Mouse (Mus musculus): ENCODE measurements at regions not wholly inside any gene's neighbourhood (a gene's known extent, or its start where the extent isn't known, plus 50 kb on each side); places are given as distances from the start of the nearest gene placed in this dataset.

GRCm38 (mm10) chr4:72425316-72425715, 224.6 kb upstream of the Tle1 start:
- Histone ChIP-seq H3K4me3 (ENCODE audit: low read depth, low read length) (no peak overlapping the region), H3K9ac (ENCODE audit: low read length) (no peak overlapping the region), H3K27ac (ENCODE audit: low read depth) (no peak overlapping the region), H3K36me3 (ENCODE audit: control insufficient read depth, insufficient read depth, low read length) (no peaks in the 10 kb centered on the region), H3K27me3 (replicated peaks; ENCODE audit: control insufficient read depth, insufficient read depth, low read length) (no peaks in the 10 kb centered on the region), H3K9me3 (ENCODE audit: control insufficient read depth, low read length) (no peaks in the 10 kb centered on the region), H3K4me2 (ENCODE audit: low read length) (no peak overlapping the region), H3K4me1 (replicated peaks; ENCODE audit: control insufficient read depth, insufficient read depth, low read length) (no peaks in the 10 kb centered on the region)
- WGBS: 84% methylated on average over 1 of the region's 1 CpGs
- no peak for ATAC-seq (replicated peaks; ENCODE audit: low FRiP score, low TSS enrichment, low read depth)
- no peak for DNase-seq (ENCODE audit: low spot score)

GRCm38 (mm10) chr4:72412100-72412788, 211.5 kb upstream of the Tle1 start:
- Histone ChIP-seq H3K27ac (ENCODE audit: low read depth) (no peak overlapping the region), H3K27me3 (replicated peaks; ENCODE audit: control insufficient read depth, insufficient read depth, low read length) (no peaks in the 10 kb centered on the region), H3K4me3 (ENCODE audit: low read depth, low read length) (no peak overlapping the region), H3K9ac (ENCODE audit: low read length) (no peak overlapping the region), H3K4me1 (replicated peaks; ENCODE audit: control insufficient read depth, insufficient read depth, low read length) (no peaks in the 10 kb centered on the region), H3K9me3 (ENCODE audit: control insufficient read depth, low read length) (no peaks in the 10 kb centered on the region), H3K36me3 (ENCODE audit: control insufficient read depth, insufficient read depth, low read length) (no peaks in the 10 kb centered on the region), H3K4me2 (ENCODE audit: low read length) (no peak overlapping the region)
- ATAC-seq (replicated peaks; ENCODE audit: low FRiP score, low TSS enrichment, low read depth) (no peak), DNase-seq (ENCODE audit: low spot score) (no peak)
- 86% methylated on average over 8 of the region's 8 CpGs for WGBS

- no peak overlapping the region for H3K4me2 ChIP-seq (ENCODE audit: low read length)
- no peak for ATAC-seq (replicated peaks; ENCODE audit: low FRiP score, low TSS enrichment, low read depth)
- no peak for DNase-seq (ENCODE audit: low spot score)
- H3K4me1 ChIP-seq (replicated peaks; ENCODE audit: control insufficient read depth, insufficient read depth, low read length): no peaks in the 10 kb centered on the region
- no peaks in the 10 kb centered on the region for H3K9me3 ChIP-seq (ENCODE audit: control insufficient read depth, low read length)
- no peaks in the 10 kb centered on the region for H3K36me3 ChIP-seq (ENCODE audit: control insufficient read depth, insufficient read depth, low read length)
- H3K27ac ChIP-seq (ENCODE audit: low read depth): no peak overlapping the region
- WGBS: 95% methylated on average over 3 of the region's 3 CpGs
- no peak overlapping the region for H3K4me3 ChIP-seq (ENCODE audit: low read depth, low read length)
- H3K27me3 ChIP-seq (replicated peaks; ENCODE audit: control insufficient read depth, insufficient read depth, low read length): no peaks in the 10 kb centered on the region
- H3K9ac ChIP-seq (ENCODE audit: low read length): no peak overlapping the region
Measured at GRCm38 (mm10) chr4:72411343-72411742, 210.6 kb upstream of the Tle1 start.

DNA sequence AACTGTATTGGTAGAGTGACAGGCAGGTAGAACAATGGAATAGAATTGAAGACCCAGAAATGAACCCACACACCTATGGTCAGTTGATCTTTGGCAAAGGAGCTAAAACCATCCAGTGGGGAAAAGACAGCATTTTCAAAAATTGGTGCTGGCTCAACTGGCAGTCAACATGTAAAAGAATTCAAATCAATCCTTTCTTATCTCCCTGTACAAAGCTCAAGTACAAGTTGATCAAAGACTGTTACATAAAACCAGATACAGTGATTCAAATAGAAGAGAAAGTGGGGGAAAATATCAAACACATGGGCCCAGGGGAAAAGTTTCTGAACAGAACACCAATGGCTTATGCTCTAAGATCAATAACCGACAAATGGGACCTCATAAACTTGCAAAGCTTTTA, 200.0 kb upstream of the Tle1 start:
- Histone ChIP-seq H3K9ac (ENCODE audit: low read length) (no peak overlapping the region), H3K36me3 (ENCODE audit: control insufficient read depth, insufficient read depth, low read length) (no peaks in the 10 kb centered on the region), H3K4me1 (replicated peaks; ENCODE audit: control insufficient read depth, insufficient read depth, low read length) (no peaks in the 10 kb centered on the region), H3K4me2 (ENCODE audit: low read length) (no peak overlapping the region), H3K27ac (ENCODE audit: low read depth) (no peak overlapping the region), H3K4me3 (ENCODE audit: low read depth, low read length) (no peak overlapping the region), H3K9me3 (ENCODE audit: control insufficient read depth, low read length) (no peaks in the 10 kb centered on the region), H3K27me3 (replicated peaks; ENCODE audit: control insufficient read depth, insufficient read depth, low read length) (no peaks in the 10 kb centered on the region)
- DNase-seq (ENCODE audit: low spot score) (no peak), ATAC-seq (replicated peaks; ENCODE audit: low FRiP score, low TSS enrichment, low read depth) (no peak)
- WGBS: 92% methylated on average over 1 of the region's 1 CpGs

- no peak for ATAC-seq (replicated peaks; ENCODE audit: low FRiP score, low TSS enrichment, low read depth)
Measured at GRCm38 (mm10) chr4:72391887-72392435, 191.2 kb upstream of the Tle1 start.

GRCm38 (mm10) chr4:72389811-72390625, 189.3 kb upstream of the Tle1 start:
- ATAC-seq (replicated peaks; ENCODE audit: low FRiP score, low TSS enrichment, low read depth) (no peak), DNase-seq (ENCODE audit: low spot score) (no peak)
- H3K4me1 ChIP-seq (replicated peaks; ENCODE audit: control insufficient read depth, insufficient read depth, low read length): no peaks in the 10 kb centered on the region
- no peak overlapping the region for H3K4me2 ChIP-seq (ENCODE audit: low read length)
- 63% methylated on average over 5 of the region's 5 CpGs for WGBS
- no peak overlapping the region for H3K9ac ChIP-seq (ENCODE audit: low read length)
- no peaks in the 10 kb centered on the region for H3K9me3 ChIP-seq (ENCODE audit: control insufficient read depth, low read length)
- no peaks in the 10 kb centered on the region for H3K27me3 ChIP-seq (replicated peaks; ENCODE audit: control insufficient read depth, insufficient read depth, low read length)
- no peak overlapping the region for H3K27ac ChIP-seq (ENCODE audit: low read depth)
- no peak overlapping the region for H3K4me3 ChIP-seq (ENCODE audit: low read depth, low read length)
- no peaks in the 10 kb centered on the region for H3K36me3 ChIP-seq (ENCODE audit: control insufficient read depth, insufficient read depth, low read length)

More at GRCm38 (mm10) chr4:72391887-72392435, 191.2 kb upstream of the Tle1 start:
- no peak overlapping the region for H3K27ac ChIP-seq (ENCODE audit: low read depth)
- no peaks in the 10 kb centered on the region for H3K27me3 ChIP-seq (replicated peaks; ENCODE audit: control insufficient read depth, insufficient read depth, low read length)
- DNase-seq (ENCODE audit: low spot score): no peak
- H3K9me3 ChIP-seq (ENCODE audit: control insufficient read depth, low read length): no peaks in the 10 kb centered on the region
- no peak overlapping the region for H3K9ac ChIP-seq (ENCODE audit: low read length)
- H3K4me1 ChIP-seq (replicated peaks; ENCODE audit: control insufficient read depth, insufficient read depth, low read length): no peaks in the 10 kb centered on the region
- H3K4me2 ChIP-seq (ENCODE audit: low read length): no peak overlapping the region
- WGBS: 86% methylated on average over 3 of the region's 3 CpGs
- no peaks in the 10 kb centered on the region for H3K36me3 ChIP-seq (ENCODE audit: control insufficient read depth, insufficient read depth, low read length)
- no peak overlapping the region for H3K4me3 ChIP-seq (ENCODE audit: low read depth, low read length)

DNA sequence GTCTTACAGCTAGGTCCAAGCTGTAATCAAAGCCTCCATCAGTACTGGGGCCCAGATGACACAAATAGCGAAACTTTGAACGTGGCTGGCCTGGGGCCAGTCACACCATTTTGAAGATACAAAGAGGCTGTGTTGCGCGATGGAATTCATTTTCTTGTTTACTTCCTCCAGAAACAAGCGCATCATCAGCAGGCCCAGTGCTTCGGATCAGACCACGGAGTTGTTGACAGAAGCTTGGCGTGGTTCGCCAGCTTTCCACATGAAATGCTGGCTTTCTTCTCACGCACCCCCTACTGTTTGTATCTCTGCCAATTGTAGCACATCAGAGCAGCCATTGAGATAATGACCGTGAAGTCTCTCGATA, 184.2 kb upstream of the Tle1 start:
- Histone ChIP-seq H3K9ac (ENCODE audit: low read length) (no peak overlapping the region), H3K4me3 (ENCODE audit: low read depth, low read length) (no peak overlapping the region), H3K27ac (ENCODE audit: low read depth) (no peak overlapping the region), H3K9me3 (ENCODE audit: control insufficient read depth, low read length) (no peaks in the 10 kb centered on the region), H3K36me3 (ENCODE audit: control insufficient read depth, insufficient read depth, low read length) (no peaks in the 10 kb centered on the region), H3K27me3 (replicated peaks; ENCODE audit: control insufficient read depth, insufficient read depth, low read length) (no peaks in the 10 kb centered on the region), H3K4me2 (ENCODE audit: low read length) (no peak overlapping the region), H3K4me1 (replicated peaks; ENCODE audit: control insufficient read depth, insufficient read depth, low read length) (no peaks in the 10 kb centered on the region; the same call in 1 of the 2 replicates)
- 69% methylated on average over 12 of the region's 12 CpGs for WGBS
- DNase-seq (ENCODE audit: low spot score): no peak
- ATAC-seq (replicated peaks; ENCODE audit: low FRiP score, low TSS enrichment, low read depth): no peak

DNA sequence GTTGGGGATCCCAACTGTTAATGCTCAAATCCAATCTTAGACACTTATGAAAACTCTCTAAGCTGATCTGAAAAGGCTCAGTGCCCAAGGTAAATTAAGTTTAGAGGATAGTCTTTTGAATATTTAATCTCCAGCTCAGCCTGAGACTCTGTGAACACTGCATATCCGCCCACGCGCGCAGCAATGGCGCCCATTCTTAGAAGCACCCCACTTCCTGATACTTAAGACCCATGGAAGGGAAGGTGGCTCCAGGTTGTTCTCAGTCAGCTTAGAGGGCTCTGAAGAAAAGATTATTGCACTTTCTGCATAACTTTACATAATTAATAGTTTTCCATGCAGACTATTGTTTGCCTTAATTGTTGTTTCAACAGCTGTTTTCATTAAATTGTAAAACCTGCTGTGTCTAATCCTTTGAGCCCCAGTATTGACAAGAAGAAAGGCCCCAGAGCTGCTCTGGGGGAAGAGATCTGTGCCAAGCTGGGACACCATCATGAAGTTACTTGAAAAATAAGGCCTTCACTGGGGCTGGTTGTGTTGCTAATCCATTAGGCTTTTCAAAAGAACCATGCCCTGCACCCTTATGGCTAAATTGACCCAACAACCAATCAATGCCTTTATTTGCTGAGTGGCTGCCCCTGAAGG, 183.7 kb upstream of the Tle1 start:
- Histone ChIP-seq H3K4me1 (replicated peaks; ENCODE audit: control insufficient read depth, insufficient read depth, low read length) (no peaks in the 10 kb centered on the region; the same call in none of the 2 replicates), H3K27me3 (replicated peaks; ENCODE audit: control insufficient read depth, insufficient read depth, low read length) (no peaks in the 10 kb centered on the region), H3K4me2 (ENCODE audit: low read length) (no peak overlapping the region), H3K9ac (ENCODE audit: low read length) (no peak overlapping the region), H3K36me3 (ENCODE audit: control insufficient read depth, insufficient read depth, low read length) (no peaks in the 10 kb centered on the region), H3K4me3 (ENCODE audit: low read depth, low read length) (no peak overlapping the region), H3K27ac (ENCODE audit: low read depth) (no peak overlapping the region), H3K9me3 (ENCODE audit: control insufficient read depth, low read length) (no peaks in the 10 kb centered on the region)
- DNase-seq (ENCODE audit: low spot score): no peak
- ATAC-seq (replicated peaks; ENCODE audit: low FRiP score, low TSS enrichment, low read depth): no peak
- WGBS: 95% methylated on average over 5 of the region's 5 CpGs
